Mouse (Mus musculus) G1E-ER4 (cell line): Measurements from ENCODE around the gene Ppfia2. TPM values are rescaled to one million over a fixed set of nuclear protein-coding genes. Genes with fewer than 3 reads are reported as not detected.

Experiments used
- GATA1 ChIP-seq: IDR thresholded peaks from one replicate; pipeline ENCODE4 v1.8.0; 2012; ENCODE audit warnings: low read length, inconsistent platforms
- polyA plus RNA-seq: library from polyadenylated mRNA; stranded (reverse); fragments of >175 nt; gene quantifications from 2 replicates; pipeline ENCODE4 v1.2.3, GENCODE M21; 2012

Gene Ppfia2
- polyA plus RNA-seq, 1 experiment, result not detected

- TF ChIP-seq GATA1, result no peak
Observed at GRCm38 (mm10) chr10:106932571-106933073, 462.5 kb downstream of the Ppfia2 start.

GRCm38 (mm10) chr10:106936996-106937395 lies 466.9 kb downstream of the Ppfia2 start:
- no peak for TF ChIP-seq GATA1

- no peak for TF ChIP-seq GATA1
Observed at GRCm38 (mm10) chr10:106938851-106939250, 468.7 kb downstream of the Ppfia2 start.

GRCm38 (mm10) chr10:106939441-106939840 lies 469.3 kb downstream of the Ppfia2 start:
- TF ChIP-seq GATA1, result no peak

GRCm38 (mm10) chr10:106941380-106941779 lies 471.2 kb downstream of the Ppfia2 start:
- TF ChIP-seq GATA1, result no peak

GRCm38 (mm10) chr10:106959026-106959425 lies 488.9 kb downstream of the Ppfia2 start:
- no peak for TF ChIP-seq GATA1

- no peak for TF ChIP-seq GATA1
Observed at GRCm38 (mm10) chr10:106975193-106976141, 505.3 kb downstream of the Ppfia2 start.
